Mouse (Mus musculus) testis, adult 2 months (tissue): ENCODE measurements around the gene Fnbp1l.

ENCODE experiments used
- CTCF ChIP-seq: fragments of 200-500 bp; IDR thresholded peaks from 2 replicates; pipeline ENCODE4 v1.5.1; 2012; ENCODE audit warnings: low read depth, mild to moderate bottlenecking, inconsistent platforms, low read length, moderate library complexity; ENCODE audit not compliant: control insufficient read depth, insufficient read depth, insufficient replicate concordance
- POLR2A ChIP-seq: fragments of 200-500 bp; IDR thresholded peaks from 2 replicates; pipeline ENCODE4 v1.6.1; 2012; ENCODE audit warnings: low read depth, mild to moderate bottlenecking, inconsistent platforms, low read length, moderate library complexity; ENCODE audit not compliant: control insufficient read depth

DNA sequence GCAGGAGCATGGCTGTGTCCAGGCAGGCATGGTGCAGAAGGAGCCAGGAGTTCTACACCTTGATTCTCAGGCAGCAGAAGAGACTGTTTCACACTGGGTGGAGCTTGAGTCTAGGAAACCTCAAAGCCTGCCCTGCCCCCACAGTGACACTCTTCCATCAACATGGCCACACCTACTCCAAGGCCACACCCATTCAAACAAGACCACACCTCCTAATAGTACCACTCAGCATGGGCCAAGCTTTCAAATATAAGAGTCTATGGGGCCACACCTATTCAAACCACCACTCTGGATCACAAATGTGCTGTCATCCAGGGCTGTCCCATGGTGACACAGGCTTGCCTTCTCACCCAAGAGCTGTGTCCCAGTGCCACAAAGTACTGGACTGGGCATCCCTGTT, 20.8 kb upstream of the Fnbp1l start:
- no peak for TF ChIP-seq CTCF
- TF ChIP-seq POLR2A, result no peak
